Mouse (Mus musculus) liver, adult 2 months (tissue): Measurements from ENCODE around the gene Chrna4. TPM values are rescaled to one million over a fixed set of nuclear protein-coding genes. Genes with fewer than 3 reads are reported as not detected.
A peak's percentile ranks its signal among the peaks of the same experiment; 100 is the strongest.

Source experiments
- DNase-seq: peaks from one replicate; pipeline ENCODE4 v3.0.0-alpha.2; 2011; ENCODE audit warnings: low read depth, low spot score; ENCODE audit errors: extremely low read depth
- H3K27ac ChIP-seq: fragments of 200-500 bp; replicated peaks from 2 replicates; pipeline ENCODE4 v1.5.1; 2012; ENCODE audit warnings: low read depth, mild to moderate bottlenecking, control low read depth, inconsistent platforms, low read length; ENCODE audit not compliant: insufficient read depth
- H3K27me3 ChIP-seq: fragments of 200-500 bp; 2 replicates; pipeline ENCODE4 v1.6.1; 2012; ENCODE audit warnings: mild to moderate bottlenecking, moderate library complexity, low read length, inconsistent platforms; ENCODE audit not compliant: control insufficient read depth, insufficient read depth
- H3K36me3 ChIP-seq: fragments of 200-500 bp; 2 replicates; pipeline ENCODE4 v1.6.1; 2012; ENCODE audit warnings: low read length, inconsistent platforms; ENCODE audit not compliant: control insufficient read depth, insufficient read depth
- H3K4me1 ChIP-seq: fragments of 200-500 bp; 2 replicates; pipeline ENCODE4 v1.6.1; 2011; ENCODE audit warnings: low read length; ENCODE audit not compliant: control insufficient read depth, insufficient read depth
- H3K4me3 ChIP-seq: fragments of 200-500 bp; 2 replicates; pipeline ENCODE4 v1.5.1; 2011; ENCODE audit warnings: low read depth, mild to moderate bottlenecking, control low read depth, low read length, moderate library complexity; ENCODE audit not compliant: insufficient read depth
- H3K79me2 ChIP-seq: fragments of 200-500 bp; 2 replicates; pipeline ENCODE4 v1.6.1; 2012; ENCODE audit warnings: inconsistent platforms, mild to moderate bottlenecking, low read length, moderate library complexity; ENCODE audit not compliant: control insufficient read depth, insufficient read depth
- H3K9ac ChIP-seq: fragments of 200-500 bp; 2 replicates; pipeline ENCODE4 v1.6.1; 2012; ENCODE audit warnings: low read depth, mild to moderate bottlenecking, control low read depth, inconsistent platforms, low read length
- CTCF ChIP-seq: fragments of 200-500 bp; IDR thresholded peaks from 2 replicates; pipeline ENCODE4 v1.5.1; 2011; ENCODE audit warnings: low read depth, low read length, control low read depth
- POLR2A ChIP-seq: fragments of 200-500 bp; IDR thresholded peaks from 2 replicates; pipeline ENCODE4 v1.6.1; 2011; ENCODE audit warnings: low read length, control low read depth; ENCODE audit not compliant: insufficient read depth; ENCODE audit errors: extremely low read depth
- WGBS: fragments of 180-500 bp; shearing (Covaris S2); methylation state at CpG from one replicate; pipeline ENCODE4 v1.1.7; 2018; 5-methylcytosine and 5-hydroxymethylcytosine counted together
- polyA plus RNA-seq: library from polyadenylated mRNA; depleted of rRNA; stranded (reverse); fragments of >200 nt; gene quantifications from 2 replicates; pipeline ENCODE4 v1.2.3, GENCODE M21; 2012
- total RNA-seq: library from RNA; depleted of rRNA; stranded (reverse); fragments of >200 nt; gene quantifications from 2 replicates; pipeline ENCODE4 v1.2.3, GENCODE M21; 2014

Gene Chrna4
- total and polyA plus RNA-seq, 2 experiments = 1.6 to 7.6 TPM

DNA sequence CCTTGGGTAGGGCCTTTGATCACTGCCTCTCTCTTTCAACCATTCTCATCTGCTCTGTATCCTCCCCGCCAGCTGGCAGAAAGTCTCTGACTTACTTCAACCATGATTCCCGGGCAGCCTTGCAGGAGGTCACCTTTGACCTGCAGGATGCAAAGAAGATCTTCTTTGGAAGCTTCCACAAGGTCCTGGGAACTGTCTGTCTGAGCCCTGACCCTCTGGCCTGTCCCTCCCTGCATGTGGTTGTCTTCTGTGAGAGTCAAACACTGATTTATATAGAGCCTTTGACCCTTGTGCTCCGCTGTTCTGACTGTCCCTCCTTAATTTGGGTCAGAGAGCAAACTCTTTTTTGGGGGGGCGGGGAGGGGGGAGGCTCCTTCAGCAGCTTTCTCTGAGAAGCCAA lies 36.3 kb downstream of the Chrna4 start:
- H3K36me3 ChIP-seq = no peaks in the 10 kb centered on the region
- H3K27me3 ChIP-seq = no peaks in the 10 kb centered on the region
- H3K79me2 ChIP-seq = no peaks in the 10 kb centered on the region
- 81% methylated on average over 4 of the region's 4 CpGs for WGBS
- DNase-seq = no peak
- no peak overlapping the region for H3K9ac ChIP-seq
- H3K4me1 ChIP-seq = no peaks in the 10 kb centered on the region
- TF ChIP-seq POLR2A (no peak), CTCF (no peak)
- H3K27ac ChIP-seq = no peak overlapping the region
- no peak overlapping the region for H3K4me3 ChIP-seq

DNA sequence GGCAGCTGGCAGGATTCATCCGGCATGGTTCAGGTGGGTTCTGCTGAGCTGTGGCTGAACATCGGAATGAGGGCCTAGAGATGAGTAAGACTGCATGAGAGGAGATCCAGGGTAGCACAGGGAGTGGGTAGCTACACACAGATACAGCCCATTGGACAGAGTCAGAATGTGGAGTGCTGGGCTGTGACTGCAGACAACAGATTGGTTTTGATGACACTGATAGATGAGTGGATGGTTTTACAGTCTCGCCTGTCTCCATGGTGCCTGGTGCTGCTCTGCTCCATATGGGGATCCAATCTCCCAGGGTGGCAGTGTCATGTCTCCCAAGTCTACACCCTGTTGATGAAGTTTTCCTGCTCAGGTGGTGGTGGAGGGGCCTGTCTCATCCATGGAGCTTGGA lies 46.4 kb downstream of the Chrna4 start:
- Histone ChIP-seq H3K27me3 (no peaks in the 10 kb centered on the region), H3K9ac (no peak overlapping the region), H3K79me2 (no peaks in the 10 kb centered on the region), H3K36me3 (no peaks in the 10 kb centered on the region), H3K4me1 (no peaks in the 10 kb centered on the region), H3K4me3 (no peak overlapping the region), H3K27ac (no peak overlapping the region)
- TF ChIP-seq CTCF (no peak), POLR2A (no peak)
- DNase-seq = no peak
- 78% methylated on average over 3 of the region's 3 CpGs for WGBS

DNA sequence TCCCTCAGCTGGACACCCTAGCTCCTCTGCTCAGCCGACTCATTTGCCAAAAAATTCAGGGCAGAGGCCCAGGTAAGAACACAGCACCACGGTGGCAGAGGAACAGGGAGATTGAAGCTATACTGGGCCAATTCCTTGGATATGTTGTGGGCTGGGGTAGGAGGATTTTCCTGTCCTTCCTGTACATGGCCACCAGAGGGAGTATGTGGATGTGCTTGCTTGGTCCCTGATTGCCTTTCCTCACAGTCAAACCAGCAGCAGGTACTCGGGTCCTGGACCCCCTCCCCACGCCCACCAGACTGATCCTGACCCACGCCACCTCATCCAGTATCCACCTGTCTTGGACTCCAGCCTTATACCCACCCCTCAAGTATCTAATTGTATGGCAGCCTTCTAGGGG lies 46.9 kb downstream of the Chrna4 start:
- Histone ChIP-seq H3K79me2 (no peaks in the 10 kb centered on the region), H3K4me3 (no peak overlapping the region), H3K27ac (no peak overlapping the region), H3K36me3 (no peaks in the 10 kb centered on the region), H3K27me3 (no peaks in the 10 kb centered on the region), H3K9ac (no peak overlapping the region), H3K4me1 (no peaks in the 10 kb centered on the region)
- DNase-seq = peak; percentile 37
- 4% methylated on average over 5 of the region's 5 CpGs for WGBS
- TF ChIP-seq CTCF = peak; percentile 80
- no peak for TF ChIP-seq POLR2A

DNA sequence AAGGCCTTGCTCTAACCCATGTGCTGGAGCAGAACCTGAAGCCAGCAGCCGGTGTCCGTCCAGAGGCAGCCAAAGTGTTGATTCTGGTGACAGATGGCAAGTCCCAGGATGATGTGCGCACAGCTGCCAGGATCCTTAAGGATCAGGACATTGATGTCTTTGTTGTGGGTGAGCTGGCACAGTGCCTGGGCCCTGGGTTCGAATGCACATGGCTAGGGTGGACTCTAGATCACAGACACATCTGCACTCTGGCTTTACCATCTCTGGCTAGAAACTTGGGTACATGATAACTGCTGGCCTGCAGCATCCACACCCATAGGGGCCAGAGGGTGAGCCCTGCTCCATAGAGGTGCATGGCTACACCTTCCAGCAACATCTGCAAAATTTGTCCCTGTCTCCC lies 47.9 kb downstream of the Chrna4 start:
- no peak overlapping the region for H3K4me3 ChIP-seq
- WGBS = 87% methylated on average over 4 of the region's 4 CpGs
- no peaks in the 10 kb centered on the region for H3K27me3 ChIP-seq
- TF ChIP-seq POLR2A (no peak), CTCF (no peak)
- no peaks in the 10 kb centered on the region for H3K36me3 ChIP-seq
- H3K9ac ChIP-seq = no peak overlapping the region
- no peak overlapping the region for H3K27ac ChIP-seq
- DNase-seq = no peak
- H3K79me2 ChIP-seq = no peaks in the 10 kb centered on the region
- H3K4me1 ChIP-seq = no peaks in the 10 kb centered on the region

DNA sequence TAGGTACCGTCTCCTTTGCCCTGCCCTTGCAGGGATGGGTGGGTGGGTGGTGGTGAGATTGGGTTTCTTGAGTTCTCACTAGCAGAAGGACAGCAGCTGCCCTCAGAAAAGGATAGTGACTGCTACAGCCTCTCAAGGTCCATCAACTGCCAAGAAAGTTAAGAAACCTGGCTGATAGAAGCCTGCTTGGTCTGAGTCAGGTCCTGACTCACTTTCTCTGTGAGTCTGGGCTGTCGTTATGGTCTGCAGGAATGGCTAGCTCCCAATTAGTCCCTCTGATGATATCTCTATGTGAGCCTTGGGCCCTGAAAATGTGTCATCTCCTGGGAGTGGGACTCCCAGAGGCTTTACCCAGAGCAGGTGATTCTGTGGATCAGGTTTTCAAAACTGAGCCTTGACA lies 49.0 kb downstream of the Chrna4 start:
- H3K27ac ChIP-seq = no peak overlapping the region
- H3K9ac ChIP-seq = no peak overlapping the region
- no peaks in the 10 kb centered on the region for H3K79me2 ChIP-seq
- TF ChIP-seq POLR2A (no peak), CTCF (no peak)
- 72% methylated on average over 2 of the region's 2 CpGs for WGBS
- no peaks in the 10 kb centered on the region for H3K4me1 ChIP-seq
- no peaks in the 10 kb centered on the region for H3K27me3 ChIP-seq
- H3K4me3 ChIP-seq = no peak overlapping the region
- no peak for DNase-seq
- H3K36me3 ChIP-seq = no peaks in the 10 kb centered on the region

DNA sequence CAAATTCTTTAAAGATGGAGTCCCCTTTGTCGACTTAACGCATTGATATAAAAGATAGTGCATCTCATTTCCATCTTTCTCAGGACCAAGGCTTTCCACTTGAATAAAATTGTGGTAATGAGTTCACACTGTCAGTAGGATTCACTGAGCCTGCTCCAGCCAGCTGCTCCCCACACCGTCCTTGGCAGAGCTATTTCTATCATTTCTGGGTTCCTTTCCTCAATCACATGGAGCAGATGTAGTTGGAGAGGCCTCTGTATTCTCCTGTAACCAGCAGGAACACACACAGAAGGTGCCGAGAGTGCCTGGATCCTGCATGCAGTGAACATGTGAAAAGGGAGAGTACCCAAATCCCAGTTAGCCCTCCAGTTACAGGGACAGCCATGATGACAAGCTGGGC lies 53.0 kb downstream of the Chrna4 start:
- no peaks in the 10 kb centered on the region for H3K27me3 ChIP-seq
- no peaks in the 10 kb centered on the region for H3K79me2 ChIP-seq
- no peak overlapping the region for H3K9ac ChIP-seq
- no peak for DNase-seq
- H3K4me3 ChIP-seq = no peak overlapping the region
- H3K4me1 ChIP-seq = no peaks in the 10 kb centered on the region
- TF ChIP-seq CTCF = no peak
- WGBS = 76% methylated on average over 4 of the region's 4 CpGs
- no peaks in the 10 kb centered on the region for H3K36me3 ChIP-seq
- no peak overlapping the region for H3K27ac ChIP-seq

DNA sequence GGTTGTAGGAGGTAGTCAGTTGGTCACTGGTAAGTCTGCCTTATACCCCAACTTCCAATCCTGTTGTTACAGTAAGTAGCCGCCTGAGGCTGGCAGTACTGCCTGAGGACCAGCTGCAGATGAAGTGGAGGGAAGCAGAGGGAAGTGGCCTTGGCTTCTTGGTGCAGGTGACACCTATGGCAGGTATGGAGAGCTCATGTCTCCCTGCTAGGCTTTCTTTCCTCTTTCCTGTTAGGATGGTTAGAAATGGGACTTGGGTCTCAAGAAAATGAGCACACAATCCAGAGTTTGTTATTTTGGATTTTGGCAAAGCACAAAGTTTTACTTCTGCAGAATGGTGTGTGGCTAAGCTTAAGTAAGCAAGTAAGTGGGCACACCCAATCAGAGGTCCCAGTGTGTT lies 54.4 kb downstream of the Chrna4 start:
- no peaks in the 10 kb centered on the region for H3K27me3 ChIP-seq
- TF ChIP-seq POLR2A (no peak), CTCF (no peak)
- no peak overlapping the region for H3K4me3 ChIP-seq
- H3K27ac ChIP-seq = no peak overlapping the region
- no peaks in the 10 kb centered on the region for H3K79me2 ChIP-seq
- no peak for DNase-seq
- H3K4me1 ChIP-seq = no peaks in the 10 kb centered on the region
- no peak overlapping the region for H3K9ac ChIP-seq
- H3K36me3 ChIP-seq = no peaks in the 10 kb centered on the region
- WGBS = 71% methylated on average over 1 of the region's 1 CpGs
